Mouse (Mus musculus) right cerebral cortex, adult 18-20 months (tissue): ENCODE results near the gene Fam205a4.
"Not testable (repeated sequence)": the region's sequence is repeated elsewhere in the genome, so short reads cannot be mapped to it uniquely, and the experiment has no call there.

Source experiments
- DNase-seq: peaks from one replicate; pipeline ENCODE4 v3.0.0; 2022; ENCODE audit warnings: mixed read lengths

Gene Fam205a4

DNA sequence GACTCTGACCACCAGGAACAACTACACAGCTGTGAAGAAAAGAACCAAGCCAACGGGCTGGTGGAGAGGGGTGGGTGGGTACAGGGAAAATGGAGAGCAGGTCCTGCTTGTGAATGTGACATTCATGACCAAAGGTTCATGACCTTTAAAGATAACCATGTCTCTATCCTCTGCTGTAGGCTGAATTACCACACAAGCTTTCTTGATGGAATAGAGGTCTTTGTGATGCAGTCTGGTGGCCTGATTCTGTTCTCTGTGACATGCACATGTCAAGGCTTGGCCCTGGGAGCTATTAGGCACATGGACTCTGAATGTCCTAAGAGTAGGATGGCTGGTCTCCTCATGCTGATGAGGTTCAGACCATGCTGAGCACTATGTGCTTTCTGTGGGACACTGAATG lies at the start of gene Fam205a4:
Fam205a4 (plus strand) TSS at position 301 of the 400 bp plus-strand sequence.
- DNase-seq = not testable (repeated sequence)

DNA sequence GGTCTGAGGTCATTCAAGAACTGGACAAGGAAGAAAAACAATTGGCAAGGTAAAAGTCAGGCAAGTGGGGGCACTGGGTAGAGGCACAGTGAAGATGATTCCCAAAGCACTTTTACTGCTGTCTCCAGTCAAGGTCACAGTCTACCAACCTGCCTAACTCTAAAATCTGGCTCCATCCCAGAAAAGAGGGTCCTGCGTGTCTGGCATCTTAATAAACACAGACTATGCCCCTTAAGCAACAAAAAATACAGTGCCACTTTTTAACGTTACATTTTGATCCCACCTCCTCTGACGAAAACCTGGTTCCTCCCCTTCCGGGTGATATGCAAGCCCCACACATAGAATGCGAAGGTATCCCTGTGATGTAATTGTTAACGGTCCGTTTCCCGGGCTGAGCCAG lies 24.6 kb upstream of the Fam205a4 start, which contains the start of gene Gm20878:
Gm20878 (plus strand) TSS at position 301 of the 400 bp plus-strand sequence.
- DNase-seq = not testable (repeated sequence)
